Mouse (Mus musculus) splenic B cell, adult 2 months (primary cell): ENCODE data around the gene Optn.
"Not testable (repeated sequence)": the region's sequence is repeated elsewhere in the genome, so short reads cannot be mapped to it uniquely, and the experiment has no call there.

Experiments used
- DNase-seq: peaks from one replicate; pipeline ENCODE4 v3.0.0-alpha.2; 2011; ENCODE audit warnings: low read depth, low spot score
- H3K27me3 ChIP-seq: 2 replicates; pipeline ENCODE4 v1.6.1; 2012; ENCODE audit warnings: mild to moderate bottlenecking, low read length, moderate library complexity, mixed read lengths; ENCODE audit not compliant: control insufficient read depth, poor library complexity, insufficient read depth, severe bottlenecking
- H3K36me3 ChIP-seq: 2 replicates; pipeline ENCODE4 v1.6.1; 2012; ENCODE audit warnings: mild to moderate bottlenecking, low read length, moderate library complexity, mixed read lengths; ENCODE audit not compliant: control insufficient read depth, poor library complexity, insufficient read depth, severe bottlenecking

Gene Optn

DNA sequence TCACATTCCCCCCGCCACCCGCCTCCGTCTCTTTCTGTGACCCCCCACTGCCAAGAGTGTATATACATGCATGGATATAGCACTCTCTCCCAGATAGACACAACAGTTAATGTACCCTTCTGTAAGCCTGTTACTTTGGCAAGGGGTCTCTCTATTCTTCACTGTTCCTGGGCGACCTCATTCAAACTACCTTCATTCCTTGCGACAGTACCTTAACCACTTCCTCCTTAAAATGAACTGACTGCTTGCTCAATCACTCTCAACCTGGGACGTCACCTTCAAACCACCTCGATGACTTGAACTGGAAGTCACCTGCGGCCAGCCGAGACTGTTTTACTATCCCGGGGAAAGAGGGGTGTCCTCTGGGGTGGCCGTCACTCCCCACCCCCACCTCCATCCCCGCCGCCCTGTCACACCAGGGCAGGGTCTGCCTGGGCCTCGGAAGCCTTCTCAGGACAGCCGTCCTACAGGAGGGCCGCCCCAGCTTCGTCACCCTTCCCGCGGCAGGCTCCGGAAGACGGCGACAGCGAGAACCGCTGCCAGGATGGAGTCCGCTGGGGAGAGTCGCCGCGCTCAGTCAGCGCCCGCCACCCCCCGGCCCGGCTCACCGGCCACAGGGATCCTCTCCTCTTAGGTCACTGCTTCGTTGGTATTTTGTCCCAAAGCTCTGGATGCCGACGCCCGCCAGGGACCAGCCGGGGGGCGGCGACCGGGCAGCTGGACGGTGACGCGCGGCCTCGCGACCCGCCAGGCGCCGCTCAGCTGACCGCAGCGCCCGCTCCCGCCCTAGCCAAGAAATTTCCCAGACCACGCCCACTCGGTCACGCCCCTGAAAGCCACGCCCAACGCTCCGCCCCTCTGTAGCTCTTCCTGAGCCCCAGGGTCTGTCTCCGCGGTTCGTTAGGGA, at the start of gene Optn:
Optn (minus strand) TSS at position 753 of the 907 bp plus-strand sequence.
- no peaks in the 10 kb centered on the region for H3K27me3 ChIP-seq
- DNase-seq, result peak; percentile 80
- H3K36me3 ChIP-seq, result no peaks in the 10 kb centered on the region

DNA sequence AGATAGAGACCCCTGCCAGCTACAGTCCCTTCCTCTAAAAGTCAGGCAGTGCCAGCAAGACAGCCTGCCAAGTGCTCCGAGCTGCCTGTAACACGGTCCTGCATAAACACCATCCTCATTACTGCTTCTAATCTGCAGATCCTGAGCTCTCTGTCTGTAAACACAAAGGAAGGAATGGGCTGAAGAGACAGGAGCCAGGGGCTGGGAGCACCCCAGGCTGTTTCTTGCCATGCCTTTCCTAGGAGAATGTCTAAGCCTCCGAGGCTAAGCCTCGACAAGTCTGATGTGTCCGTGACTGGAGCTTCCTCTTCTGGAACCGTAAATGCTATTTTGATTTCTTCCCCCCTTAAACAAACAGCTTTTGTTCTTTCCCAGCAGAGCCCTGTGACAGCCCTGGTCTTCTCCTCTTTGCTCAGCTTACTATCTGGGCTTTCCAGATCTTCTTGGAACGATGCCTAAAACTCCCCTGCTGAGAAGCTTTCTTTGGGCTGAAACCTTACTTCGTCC, 49.0 kb upstream of the Optn start:
- no peak for DNase-seq
- H3K27me3 ChIP-seq, result no peaks in the 10 kb centered on the region
- H3K36me3 ChIP-seq, result no peaks in the 10 kb centered on the region

- no peaks in the 10 kb centered on the region for H3K27me3 ChIP-seq
- DNase-seq, result no peak
Observed at GRCm38 (mm10) chr2:5102891-5103290, 39.0 kb upstream of the Optn start.

GRCm38 (mm10) chr2:5101743-5102245, 37.9 kb upstream of the Optn start:
- no peak for DNase-seq
- Histone ChIP-seq H3K36me3 (no peaks in the 10 kb centered on the region), H3K27me3 (no peaks in the 10 kb centered on the region)

More at GRCm38 (mm10) chr2:5102891-5103290, 39.0 kb upstream of the Optn start:
- no peaks in the 10 kb centered on the region for H3K36me3 ChIP-seq

DNA sequence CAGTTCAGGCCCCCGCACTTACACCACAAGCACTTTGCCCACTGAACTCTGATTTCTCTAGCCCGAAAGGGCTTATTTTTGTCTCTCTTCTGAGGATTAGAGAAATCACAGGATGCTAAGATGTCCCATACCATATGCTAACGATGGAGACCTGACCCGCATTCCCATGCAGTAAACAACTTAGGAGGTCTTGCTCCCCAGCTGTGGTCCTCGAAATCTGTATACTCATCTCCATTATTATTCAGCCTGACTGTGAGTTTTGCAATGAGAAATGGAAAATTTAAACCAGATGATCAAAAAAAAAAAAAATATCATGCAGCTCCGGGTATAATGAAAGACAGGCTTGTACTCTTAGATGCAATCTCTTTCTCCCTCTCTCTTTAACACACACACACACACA, 35.3 kb upstream of the Optn start:
- no peaks in the 10 kb centered on the region for H3K36me3 ChIP-seq
- no peak for DNase-seq
- no peaks in the 10 kb centered on the region for H3K27me3 ChIP-seq

DNA sequence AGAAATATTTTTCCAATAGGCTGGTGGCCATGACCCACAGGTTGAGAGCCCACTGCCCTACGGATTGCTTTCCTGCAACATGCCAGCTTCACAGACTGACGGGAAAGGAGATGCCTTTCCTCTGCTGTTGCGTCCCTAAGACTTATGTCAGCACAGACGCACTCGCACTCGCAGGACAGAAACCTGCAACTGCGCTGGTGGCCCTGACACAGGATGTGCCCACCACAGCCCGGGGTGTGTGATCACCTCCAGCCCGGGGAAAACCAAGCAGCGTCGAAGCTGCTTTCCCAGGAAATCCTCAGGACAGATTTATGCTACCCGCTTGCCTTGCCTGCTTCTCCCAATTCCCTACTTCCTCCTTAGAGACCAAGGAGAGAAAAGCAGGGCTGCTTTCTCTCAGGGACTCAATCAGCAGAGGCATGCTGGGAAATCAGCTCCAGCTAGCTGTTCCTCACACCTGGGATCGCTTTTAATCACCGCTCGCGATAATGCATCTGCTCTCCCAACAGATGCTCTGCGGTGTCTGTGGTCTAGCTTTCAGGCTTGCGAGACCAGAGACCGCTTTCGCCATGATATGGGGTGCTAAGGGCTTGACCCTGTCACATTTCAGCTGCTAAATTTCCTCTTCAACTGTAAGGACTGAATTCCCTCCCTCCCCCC, 34.1 kb upstream of the Optn start:
- Histone ChIP-seq H3K27me3 (no peaks in the 10 kb centered on the region), H3K36me3 (no peaks in the 10 kb centered on the region)
- no peak for DNase-seq

GRCm38 (mm10) chr2:5095316-5095715, 31.5 kb upstream of the Optn start:
- no peak for DNase-seq
- Histone ChIP-seq H3K27me3 (no peaks in the 10 kb centered on the region), H3K36me3 (no peaks in the 10 kb centered on the region)

GRCm38 (mm10) chr2:5094876-5095275, 31.0 kb upstream of the Optn start:
- DNase-seq, result no peak
- Histone ChIP-seq H3K36me3 (no peaks in the 10 kb centered on the region), H3K27me3 (no peaks in the 10 kb centered on the region)

DNA sequence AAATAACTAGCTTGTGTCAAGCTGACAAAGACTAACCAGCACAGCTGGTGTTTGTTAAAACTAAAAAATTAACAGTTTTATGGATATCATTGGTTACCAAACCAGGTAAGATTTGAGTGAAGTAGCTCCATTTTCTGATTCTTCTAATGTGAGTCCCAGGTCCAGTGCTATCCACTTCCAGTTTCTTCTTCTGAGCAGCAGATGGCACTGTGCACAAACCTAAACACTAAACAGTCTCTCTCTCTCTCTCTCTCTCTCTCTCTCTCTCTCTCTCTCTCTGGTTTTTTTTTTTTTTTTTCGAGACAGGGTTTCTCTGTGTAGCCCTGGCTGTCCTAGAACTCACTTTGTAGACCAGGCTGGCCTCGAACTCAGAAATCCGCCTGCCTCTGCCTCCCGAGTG, 26.5 kb upstream of the Optn start:
- H3K27me3 ChIP-seq, H3K36me3 ChIP-seq: not testable (repeated sequence)
- peak; percentile 53 for DNase-seq

- no peak for DNase-seq
- Histone ChIP-seq H3K36me3 (no peaks in the 10 kb centered on the region), H3K27me3 (no peaks in the 10 kb centered on the region)
Observed at GRCm38 (mm10) chr2:5087667-5088066, 23.8 kb upstream of the Optn start.

- DNase-seq, result no peak
- no peaks in the 10 kb centered on the region for H3K27me3 ChIP-seq
Observed at GRCm38 (mm10) chr2:5083739-5084138, 19.9 kb upstream of the Optn start.

DNA sequence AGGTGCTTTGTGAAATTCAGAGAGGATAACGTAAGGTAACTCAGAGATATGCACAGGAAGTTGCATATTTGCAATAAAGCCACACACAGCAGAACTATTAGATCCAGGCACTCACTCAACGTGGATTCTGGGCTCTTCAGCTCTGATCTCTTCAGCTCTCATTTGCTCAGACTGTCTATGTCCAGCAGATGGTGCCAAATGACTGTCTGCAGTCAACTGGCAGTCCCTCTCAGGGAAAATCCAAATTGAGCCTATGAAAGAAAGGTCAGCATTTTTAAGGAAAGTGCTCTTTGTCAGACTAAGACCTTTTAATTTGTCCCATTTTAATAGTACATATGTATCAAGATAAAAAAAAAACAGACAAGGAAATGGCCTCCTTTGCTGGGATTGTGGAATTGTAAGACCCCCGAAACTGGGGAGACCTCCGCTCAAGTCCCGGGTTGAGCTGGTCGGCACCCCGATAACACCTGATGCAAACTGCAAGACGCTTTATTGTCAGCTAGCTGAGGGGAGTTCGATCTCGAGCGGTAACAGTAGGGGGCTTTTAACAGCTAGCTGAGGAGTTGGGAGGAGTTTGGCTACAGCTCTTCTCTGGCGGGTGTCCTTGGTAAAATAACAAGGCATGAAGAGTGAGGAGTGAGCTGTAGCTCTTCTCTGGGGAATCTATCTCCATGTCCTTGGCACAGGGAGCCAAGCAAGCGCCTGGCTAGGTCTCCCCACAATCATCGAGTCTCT, 16.4 kb upstream of the Optn start:
- DNase-seq, result peak; percentile 23

More at GRCm38 (mm10) chr2:5083739-5084138, 19.9 kb upstream of the Optn start:
- H3K36me3 ChIP-seq, result no peaks in the 10 kb centered on the region

DNA sequence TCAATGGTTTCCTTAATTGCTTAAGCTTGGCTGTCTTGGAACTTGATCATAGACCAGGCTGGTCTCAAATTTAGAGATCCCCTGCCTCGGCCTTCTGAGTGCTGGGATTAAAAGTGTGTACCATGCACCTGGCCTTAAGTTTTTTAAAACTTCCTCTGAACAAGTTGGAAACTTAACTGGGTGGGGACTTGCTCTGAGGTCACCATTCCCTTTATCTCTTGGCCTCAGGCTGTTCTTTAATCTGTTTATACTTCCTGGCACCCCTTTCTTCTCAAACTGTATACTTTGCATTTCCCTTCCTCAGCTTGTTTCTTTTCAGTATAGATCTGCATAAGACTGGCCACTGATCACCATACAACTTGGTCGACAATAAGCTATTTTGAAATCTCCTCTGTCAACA, 14.1 kb upstream of the Optn start:
- DNase-seq, result no peak
- H3K36me3 ChIP-seq, result no peaks in the 10 kb centered on the region
- H3K27me3 ChIP-seq, result no peaks in the 10 kb centered on the region

More for the DNA sequence above, 16.4 kb upstream of the Optn start:
- no peaks in the 10 kb centered on the region for H3K27me3 ChIP-seq
- no peaks in the 10 kb centered on the region for H3K36me3 ChIP-seq

- no peaks in the 10 kb centered on the region for H3K27me3 ChIP-seq
- H3K36me3 ChIP-seq, result no peaks in the 10 kb centered on the region
- DNase-seq, result no peak
Observed at GRCm38 (mm10) chr2:5077490-5077889, 13.6 kb upstream of the Optn start.
